Mouse (Mus musculus): ENCODE measurements at regions not wholly inside any gene's neighbourhood (a gene's known extent, or its start where the extent isn't known, plus 50 kb on each side); places are given as distances from the start of the nearest gene placed in this dataset.

DNA sequence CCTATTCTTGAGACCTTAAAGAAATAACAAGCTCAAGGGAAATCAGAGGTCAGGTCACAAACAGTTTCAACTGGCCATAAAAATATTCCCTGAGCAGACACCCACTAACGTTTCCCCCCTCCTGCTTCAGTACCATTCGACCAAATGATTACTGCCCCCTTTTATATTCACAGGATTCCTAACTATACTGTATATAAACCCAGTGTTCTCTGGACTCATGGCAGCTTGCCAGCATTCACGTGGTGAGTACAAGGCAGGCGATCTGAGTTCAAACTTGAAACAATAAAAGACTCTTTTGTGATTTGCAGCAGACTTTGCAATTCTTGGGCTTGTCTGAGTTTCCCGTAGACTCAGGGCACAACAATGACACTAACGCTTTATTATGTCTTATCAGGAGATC lies 989.0 kb upstream of the H2afb3 start:
- Histone ChIP-seq H3K4me3 (no peak overlapping the region), H3K27ac (no peak overlapping the region), H3K4me1 (no peaks in the 10 kb centered on the region), H3K27me3 (ENCODE audit: poor library complexity, severe bottlenecking) (no peaks in the 10 kb centered on the region), H3K36me3 (replicated peaks) (no peaks in the 10 kb centered on the region), H3K9me3 (no peaks in the 10 kb centered on the region)
- 83% methylated on average over 6 of the region's 6 CpGs for WGBS
- no peak for DNase-seq (ENCODE audit: extremely low spot score, low spot score)

DNA sequence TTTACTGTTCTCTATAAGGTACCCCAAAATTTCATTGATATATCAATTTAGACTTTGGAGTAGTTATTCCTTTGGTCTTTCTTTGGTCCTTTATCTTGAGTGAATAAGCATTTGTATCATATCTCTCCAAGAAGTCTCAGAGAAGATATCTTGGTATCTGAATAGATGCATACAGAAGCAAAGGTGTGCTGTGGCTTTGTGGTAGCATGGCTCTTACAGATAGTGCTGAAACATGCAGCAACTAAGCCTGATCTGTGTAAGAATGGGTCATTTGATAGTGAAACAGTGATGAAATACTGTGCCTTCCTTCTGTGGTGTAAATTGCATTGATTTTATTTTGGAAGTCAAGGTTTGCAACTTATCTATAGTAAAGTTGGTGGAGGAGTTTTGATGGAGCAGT lies 978.3 kb upstream of the H2afb3 start:
- Histone ChIP-seq H3K36me3 (replicated peaks) (no peaks in the 10 kb centered on the region), H3K27ac (no peak overlapping the region), H3K9me3 (no peaks in the 10 kb centered on the region), H3K4me1 (no peaks in the 10 kb centered on the region), H3K4me3 (no peak overlapping the region), H3K27me3 (ENCODE audit: poor library complexity, severe bottlenecking) (no peaks in the 10 kb centered on the region)
- no peak for DNase-seq (ENCODE audit: extremely low spot score, low spot score)

DNA sequence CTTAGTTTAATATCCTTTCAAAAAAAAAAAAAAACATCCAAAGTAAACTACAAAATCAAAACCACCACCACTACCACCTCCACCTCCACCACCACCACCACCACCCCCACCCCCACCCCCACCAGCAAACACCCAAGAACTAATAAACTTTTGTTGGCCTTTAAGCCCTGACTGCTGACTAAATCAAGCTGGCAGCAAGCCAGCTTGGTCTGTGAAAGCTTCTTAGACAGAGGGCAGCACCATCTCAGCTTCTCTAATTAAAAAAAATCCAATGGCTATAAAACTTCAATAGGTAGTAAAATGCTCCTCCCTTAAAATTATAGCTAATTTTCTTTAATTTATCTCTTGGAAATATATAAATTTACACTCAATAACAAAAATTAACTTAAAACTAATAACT lies 957.2 kb upstream of the H2afb3 start:
- no peaks in the 10 kb centered on the region for H3K27me3 ChIP-seq (ENCODE audit: poor library complexity, severe bottlenecking)
- no peak overlapping the region for H3K27ac ChIP-seq
- no peak for DNase-seq (ENCODE audit: extremely low spot score, low spot score)
- H3K9me3 ChIP-seq = no peaks in the 10 kb centered on the region
- no peaks in the 10 kb centered on the region for H3K4me1 ChIP-seq
- H3K4me3 ChIP-seq = no peak overlapping the region
- H3K36me3 ChIP-seq (replicated peaks) = no peaks in the 10 kb centered on the region

DNA sequence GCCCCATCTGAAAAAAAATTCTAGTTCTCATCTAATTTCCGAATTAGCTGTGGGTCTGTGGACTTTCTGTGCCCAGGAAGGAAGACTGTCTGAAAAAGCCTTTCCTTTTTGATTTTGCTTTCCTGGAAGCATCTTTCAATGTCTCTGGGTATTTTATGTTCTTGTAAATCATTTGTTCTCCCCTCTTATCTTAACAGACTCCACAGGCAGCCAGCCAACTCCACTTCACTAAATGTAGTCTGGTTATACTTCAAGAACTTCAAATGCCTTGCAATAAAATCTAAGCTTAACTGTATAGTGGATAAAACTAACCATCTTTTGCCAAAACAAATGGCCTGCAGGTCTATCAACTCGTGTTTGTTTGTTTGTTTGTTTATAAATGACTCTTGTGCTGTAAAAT lies 956.7 kb upstream of the H2afb3 start:
- H3K9me3 ChIP-seq = no peaks in the 10 kb centered on the region
- H3K27ac ChIP-seq = no peak overlapping the region
- WGBS = 59% methylated on average over 2 of the region's 2 CpGs
- no peak for DNase-seq (ENCODE audit: extremely low spot score, low spot score)
- no peaks in the 10 kb centered on the region for H3K4me1 ChIP-seq
- H3K36me3 ChIP-seq (replicated peaks) = no peaks in the 10 kb centered on the region
- H3K27me3 ChIP-seq (ENCODE audit: poor library complexity, severe bottlenecking) = no peaks in the 10 kb centered on the region
- H3K4me3 ChIP-seq = no peak overlapping the region

GRCm38 (mm10) chrX:121232142-121233000 lies 919.5 kb upstream of the H2afb3 start:
- H3K27me3 ChIP-seq (ENCODE audit: poor library complexity, severe bottlenecking) = no peaks in the 10 kb centered on the region
- no peak overlapping the region for H3K4me3 ChIP-seq
- 28% methylated on average over 3 of the region's 3 CpGs for WGBS
- no peaks in the 10 kb centered on the region for H3K9me3 ChIP-seq
- H3K4me1 ChIP-seq = peaks cover 13% of the 10 kb centered on the region
- no peaks in the 10 kb centered on the region for H3K36me3 ChIP-seq (replicated peaks)
- peak; percentile 49 for DNase-seq (ENCODE audit: extremely low spot score, low spot score)
- H3K27ac ChIP-seq = peak overlapping the region; percentile 79

Measured in forebrain, embryonic 10.5 days (tissue).